Mouse (Mus musculus) stomach, embryonic 16.5 days (tissue): ENCODE measurements at regions not wholly inside any gene's neighbourhood (a gene's known extent, or its start where the extent isn't known, plus 50 kb on each side); places are given as distances from the start of the nearest gene placed in this dataset.

Source experiments
- ATAC-seq: fragments of 200-750 bp; cut with Nextera tagmentation; 2 replicates; pipeline ENCODE4 v1.8.0; 2017; ENCODE audit warnings: moderate number of reproducible peaks, moderate TSS enrichment; ENCODE audit not compliant: insufficient read depth, low FRiP score
- H3K27ac ChIP-seq: fragments of 300-500 bp; sonication (generic); 2 replicates; pipeline ENCODE4 v1.5.1; 2014; ENCODE audit warnings: low read length
- H3K27me3 ChIP-seq: fragments of 300-500 bp; sonication (generic); 2 replicates; pipeline ENCODE4 v1.6.1; 2014; ENCODE audit warnings: low read length, control low read depth, mixed read lengths; ENCODE audit not compliant: control insufficient read depth, insufficient read depth
- H3K36me3 ChIP-seq: fragments of 300-500 bp; sonication (generic); 2 replicates; pipeline ENCODE4 v1.6.1; 2014; ENCODE audit warnings: low read length; ENCODE audit not compliant: control insufficient read depth, insufficient read depth
- H3K4me1 ChIP-seq: fragments of 300-500 bp; sonication (generic); 2 replicates; pipeline ENCODE4 v1.6.1; 2014; ENCODE audit warnings: low read length, control low read depth, mixed read lengths; ENCODE audit not compliant: control insufficient read depth, insufficient read depth
- H3K4me2 ChIP-seq: fragments of 300-500 bp; sonication (generic); 2 replicates; pipeline ENCODE4 v1.6.1; 2014; ENCODE audit warnings: low read depth, low read length, mixed read lengths
- H3K4me3 ChIP-seq: fragments of 300-500 bp; sonication (generic); replicated peaks from 2 replicates; pipeline ENCODE4 v1.5.1; 2014; ENCODE audit warnings: mild to moderate bottlenecking, low read length
- H3K9ac ChIP-seq: fragments of 300-500 bp; sonication (generic); 2 replicates; pipeline ENCODE4 v1.6.1; 2014; ENCODE audit warnings: low read length
- H3K9me3 ChIP-seq: fragments of 300-500 bp; sonication (generic); replicated peaks from 2 replicates; pipeline ENCODE4 v1.6.1; 2016; ENCODE audit warnings: low read length, control low read depth; ENCODE audit not compliant: control insufficient read depth
- WGBS: fragments of 180-500 bp; shearing (Covaris S2); extraction: QIAGEN DNeasy Blood & Tissue Kit; methylation state at CpG from one replicate; pipeline ENCODE4 v1.1.7; 2014; 5-methylcytosine and 5-hydroxymethylcytosine counted together

DNA sequence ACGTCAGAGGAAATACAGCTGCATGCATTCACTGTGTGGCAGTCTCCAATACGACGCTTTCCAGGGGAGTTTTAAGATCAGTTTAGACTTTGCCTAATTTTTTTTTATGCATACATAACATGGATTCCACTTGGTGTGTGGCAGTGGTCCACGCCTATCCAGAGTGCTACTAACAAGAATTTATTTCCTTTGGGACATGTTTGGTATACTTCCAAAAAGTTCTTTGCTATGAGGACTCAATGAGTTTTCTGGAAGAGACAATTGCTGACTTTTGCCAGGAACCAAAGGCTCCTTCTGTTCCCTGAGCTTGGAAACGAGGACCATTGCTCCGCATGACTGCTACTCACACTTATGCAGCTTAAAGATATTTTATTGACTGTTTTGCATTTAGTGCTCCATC lies 59.2 kb downstream of the Marcks start:
- H3K36me3 ChIP-seq = no peaks in the 10 kb centered on the region
- 61% methylated on average over 6 of the region's 6 CpGs for WGBS
- no peak for ATAC-seq
- no peaks in the 10 kb centered on the region for H3K9me3 ChIP-seq
- peak overlapping the region; percentile 73; the same call in 1 of the 2 replicates for H3K27ac ChIP-seq
- H3K27me3 ChIP-seq = no peaks in the 10 kb centered on the region
- H3K4me1 ChIP-seq = peaks cover 14% of the 10 kb centered on the region; the same call in 1 of the 2 replicates
- no peak overlapping the region for H3K4me3 ChIP-seq
- H3K4me2 ChIP-seq = no peak overlapping the region
- no peak overlapping the region for H3K9ac ChIP-seq

DNA sequence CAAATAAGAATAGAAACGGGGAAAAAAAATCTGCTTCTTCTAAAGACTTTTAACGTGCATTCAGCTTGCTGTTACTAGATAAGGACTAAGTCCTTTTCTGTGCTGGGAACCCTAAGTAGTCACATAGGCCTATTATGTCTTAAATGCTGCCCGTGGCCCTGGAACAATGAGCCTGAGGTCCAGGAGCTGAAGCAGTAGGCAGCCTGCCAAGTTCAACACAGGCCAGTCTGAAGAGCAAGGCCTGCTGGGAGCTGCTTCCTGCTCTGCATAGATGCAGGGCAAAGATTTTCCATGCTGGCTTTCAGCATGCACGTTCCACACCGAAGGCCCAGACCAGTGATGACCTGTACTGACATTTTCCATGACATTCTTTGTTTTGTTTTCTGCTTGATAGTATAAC lies 60.3 kb downstream of the Marcks start:
- H3K9me3 ChIP-seq = no peaks in the 10 kb centered on the region
- no peak overlapping the region for H3K9ac ChIP-seq
- H3K36me3 ChIP-seq = no peaks in the 10 kb centered on the region
- peak; percentile 92 for ATAC-seq
- no peak overlapping the region for H3K4me2 ChIP-seq
- 14% methylated on average over 5 of the region's 5 CpGs for WGBS
- peaks cover 14% of the 10 kb centered on the region; the same call in 1 of the 2 replicates for H3K4me1 ChIP-seq
- H3K27ac ChIP-seq = peak overlapping the region; percentile 73
- H3K4me3 ChIP-seq = no peak overlapping the region
- H3K27me3 ChIP-seq = no peaks in the 10 kb centered on the region

DNA sequence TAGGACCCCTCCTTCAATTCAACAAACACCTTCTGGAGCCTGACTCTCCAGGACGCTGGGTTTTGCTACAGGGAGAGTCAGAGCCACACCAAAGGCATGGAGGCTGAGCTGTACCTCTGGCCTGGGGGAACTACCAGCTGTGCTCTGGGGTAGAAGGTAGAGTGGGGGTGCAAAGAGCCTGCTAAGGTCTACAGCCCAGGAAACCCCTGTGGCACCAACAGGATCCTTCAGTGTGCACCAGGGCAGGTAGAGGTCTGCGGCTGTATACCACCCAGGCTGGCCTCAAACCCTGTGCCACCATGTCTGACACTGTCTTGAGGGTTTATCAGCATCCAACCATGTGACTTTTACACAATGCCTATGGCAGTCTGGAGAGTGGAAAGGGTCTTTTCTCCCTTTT lies 61.0 kb downstream of the Marcks start:
- no peak for ATAC-seq
- Histone ChIP-seq H3K4me3 (no peak overlapping the region), H3K4me1 (peaks cover 16% of the 10 kb centered on the region; the same call in 1 of the 2 replicates), H3K9me3 (no peaks in the 10 kb centered on the region), H3K9ac (no peak overlapping the region), H3K36me3 (no peaks in the 10 kb centered on the region), H3K27ac (peak overlapping the region; percentile 73; the same call in 1 of the 2 replicates), H3K4me2 (no peak overlapping the region), H3K27me3 (no peaks in the 10 kb centered on the region)
- 84% methylated on average over 2 of the region's 2 CpGs for WGBS

DNA sequence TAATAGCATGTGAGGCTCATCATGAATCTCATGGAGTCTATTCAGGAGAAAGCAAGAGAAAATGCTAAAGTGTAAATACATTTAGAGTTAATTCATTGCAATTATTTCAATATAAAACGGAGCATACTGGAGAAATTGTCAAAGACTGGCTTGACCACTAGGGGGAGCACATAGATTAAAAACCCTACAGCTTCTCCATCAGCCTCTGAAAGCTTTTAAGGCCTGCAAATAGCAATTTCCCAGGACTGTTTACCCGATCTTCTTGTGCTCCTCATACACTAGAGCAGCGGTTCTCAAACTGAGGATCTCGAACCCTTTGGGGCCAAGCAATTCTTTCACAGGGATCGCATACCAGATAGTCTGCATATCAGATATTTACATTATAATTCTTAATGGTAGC lies 65.9 kb downstream of the Marcks start:
- Histone ChIP-seq H3K27ac (no peak overlapping the region), H3K4me2 (no peak overlapping the region), H3K4me1 (peaks cover 4% of the 10 kb centered on the region; the same call in 1 of the 2 replicates), H3K9me3 (no peaks in the 10 kb centered on the region), H3K4me3 (no peak overlapping the region), H3K27me3 (no peaks in the 10 kb centered on the region), H3K9ac (no peak overlapping the region), H3K36me3 (no peaks in the 10 kb centered on the region)
- WGBS = 7% methylated on average over 5 of the region's 5 CpGs
- ATAC-seq = peak; percentile 47; the same call in 1 of the 2 replicates

DNA sequence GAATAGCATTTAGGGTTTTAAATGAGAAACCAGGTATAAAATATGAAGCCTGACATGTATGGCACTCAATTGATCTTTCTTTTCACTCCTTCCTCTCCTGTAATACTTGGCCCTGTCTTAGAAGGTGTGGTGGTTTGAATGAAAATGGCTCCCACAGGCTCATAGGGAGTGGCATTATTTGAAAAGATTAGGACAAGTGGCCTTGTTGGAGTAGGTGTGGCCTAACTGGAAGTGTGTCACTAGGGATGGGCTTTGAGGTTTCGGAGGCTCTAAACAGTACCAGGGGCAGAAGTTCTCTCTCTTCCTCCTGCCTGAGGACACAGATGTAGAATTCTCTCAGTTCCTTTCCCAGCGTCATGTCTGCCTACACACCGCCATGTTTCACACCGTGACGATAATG lies 66.7 kb downstream of the Marcks start:
- Histone ChIP-seq H3K4me3 (no peak overlapping the region), H3K36me3 (no peaks in the 10 kb centered on the region), H3K9ac (no peak overlapping the region), H3K4me2 (no peak overlapping the region), H3K4me1 (0 out of 2 replicates have a peak, but pooled peaks cover 2% of the 10 kb centered on the region), H3K27me3 (no peaks in the 10 kb centered on the region), H3K9me3 (no peaks in the 10 kb centered on the region), H3K27ac (no peak overlapping the region)
- 93% methylated on average over 5 of the region's 5 CpGs for WGBS
- ATAC-seq = no peak

DNA sequence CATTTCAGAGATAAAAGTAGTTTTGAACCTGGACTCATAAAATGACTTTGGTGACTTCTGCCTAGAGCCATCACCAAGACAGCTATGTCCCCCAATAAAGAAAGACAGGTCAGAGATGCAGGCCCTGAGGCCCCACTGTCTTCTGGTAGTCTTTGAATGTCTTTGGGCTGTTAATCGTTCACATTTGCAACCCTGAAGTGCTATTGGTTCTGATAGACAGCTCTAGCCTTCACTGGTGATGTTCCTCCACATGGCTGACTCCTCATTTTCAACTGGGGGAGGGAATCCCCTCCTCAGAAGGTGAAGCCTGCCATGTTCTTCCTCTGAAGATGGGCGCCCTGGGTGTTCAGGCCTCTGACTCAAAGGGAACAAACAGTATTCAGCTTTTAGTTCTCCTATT lies 67.3 kb downstream of the Marcks start:
- no peak overlapping the region for H3K27ac ChIP-seq
- 0 out of 2 replicates have a peak, but pooled peaks cover 2% of the 10 kb centered on the region for H3K4me1 ChIP-seq
- 87% methylated on average over 2 of the region's 2 CpGs for WGBS
- no peak for ATAC-seq
- no peaks in the 10 kb centered on the region for H3K27me3 ChIP-seq
- no peaks in the 10 kb centered on the region for H3K9me3 ChIP-seq
- H3K36me3 ChIP-seq = no peaks in the 10 kb centered on the region
- H3K4me2 ChIP-seq = no peak overlapping the region
- H3K9ac ChIP-seq = no peak overlapping the region
- H3K4me3 ChIP-seq = no peak overlapping the region
